Mouse (Mus musculus) neural tube, embryonic 13.5 days (tissue): ENCODE data around the gene Magi2. TPM values are rescaled to one million over a fixed set of nuclear protein-coding genes. Genes with fewer than 3 reads are reported as not detected.

ENCODE experiments used
- ATAC-seq: fragments of 200-750 bp; cut with Nextera tagmentation; 2 replicates; pipeline ENCODE4 v1.8.0; 2017; ENCODE audit warnings: low read depth, mild to moderate bottlenecking, moderate TSS enrichment, moderate library complexity
- H3K27ac ChIP-seq: fragments of 300-500 bp; sonication (generic); replicated peaks from 2 replicates; pipeline ENCODE4 v1.5.1; 2015; ENCODE audit warnings: moderate library complexity, mild to moderate bottlenecking, inconsistent platforms
- H3K27me3 ChIP-seq: fragments of 300-500 bp; sonication (generic); 2 replicates; pipeline ENCODE4 v1.6.1; 2015; ENCODE audit warnings: mild to moderate bottlenecking, inconsistent platforms
- H3K36me3 ChIP-seq: fragments of 300-500 bp; sonication (generic); 2 replicates; pipeline ENCODE4 v1.6.1; 2015; ENCODE audit warnings: mild to moderate bottlenecking, inconsistent platforms
- H3K4me1 ChIP-seq: fragments of 300-500 bp; sonication (generic); replicated peaks from 2 replicates; pipeline ENCODE4 v1.6.1; 2015; ENCODE audit warnings: inconsistent platforms
- H3K4me2 ChIP-seq: fragments of 300-500 bp; sonication (generic); 2 replicates; pipeline ENCODE4 v1.6.1; 2015; ENCODE audit warnings: inconsistent platforms, mild to moderate bottlenecking, moderate library complexity
- H3K4me3 ChIP-seq: fragments of 300-500 bp; sonication (generic); 2 replicates; pipeline ENCODE4 v1.5.1; 2015; ENCODE audit warnings: mild to moderate bottlenecking, inconsistent platforms
- H3K9ac ChIP-seq: fragments of 300-500 bp; sonication (generic); 2 replicates; pipeline ENCODE4 v1.6.1; 2015; ENCODE audit warnings: moderate library complexity, mild to moderate bottlenecking, inconsistent platforms
- H3K9me3 ChIP-seq: fragments of 300-500 bp; sonication (generic); 2 replicates; pipeline ENCODE4 v1.6.1; 2016; ENCODE audit warnings: inconsistent platforms
- WGBS: fragments of 180-500 bp; shearing (Covaris S2); methylation state at CpG from one replicate; pipeline ENCODE4 v1.1.7; 2015; 5-methylcytosine and 5-hydroxymethylcytosine counted together
- polyA plus RNA-seq: library from polyadenylated mRNA; unstranded; fragments of >200 nt; fragmentation: Nextera tagmentation; extraction: Ambion mirVana; gene quantifications from 2 replicates; pipeline ENCODE4 v1.2.1, GENCODE M21; 2015

The Magi2 gene
- polyA plus RNA-seq, 1 experiment from 2014 or later, result 23.1 TPM

GRCm38 (mm10) chr5:20606497-20606896, 1379.7 kb downstream of the Magi2 start:
- no peak overlapping the region for H3K9ac ChIP-seq

GRCm38 (mm10) chr5:20607503-20607902, 1380.7 kb downstream of the Magi2 start:
- Histone ChIP-seq H3K36me3 (peaks cover 39% of the 10 kb centered on the region), H3K4me1 (peaks cover 11% of the 10 kb centered on the region), H3K4me2 (no peak overlapping the region), H3K9ac (no peak overlapping the region), H3K27ac (no peak overlapping the region), H3K4me3 (no peak overlapping the region), H3K9me3 (no peaks in the 10 kb centered on the region), H3K27me3 (no peaks in the 10 kb centered on the region)
- 81% methylated on average over 1 of the region's 1 CpGs for WGBS
- no peak for ATAC-seq

More at GRCm38 (mm10) chr5:20606497-20606896, 1379.7 kb downstream of the Magi2 start:
- no peaks in the 10 kb centered on the region for H3K27me3 ChIP-seq
- H3K27ac ChIP-seq, result no peak overlapping the region
- H3K4me2 ChIP-seq, result no peak overlapping the region
- ATAC-seq, result no peak
- peaks cover 34% of the 10 kb centered on the region for H3K36me3 ChIP-seq
- H3K4me3 ChIP-seq, result no peak overlapping the region
- peaks cover 11% of the 10 kb centered on the region for H3K4me1 ChIP-seq
- WGBS, result 75% methylated on average over 5 of the region's 5 CpGs
- H3K9me3 ChIP-seq, result no peaks in the 10 kb centered on the region

GRCm38 (mm10) chr5:20609206-20609935, 1382.5 kb downstream of the Magi2 start:
- ATAC-seq, result peak; percentile 49; the same call in 1 of the 2 replicates

DNA sequence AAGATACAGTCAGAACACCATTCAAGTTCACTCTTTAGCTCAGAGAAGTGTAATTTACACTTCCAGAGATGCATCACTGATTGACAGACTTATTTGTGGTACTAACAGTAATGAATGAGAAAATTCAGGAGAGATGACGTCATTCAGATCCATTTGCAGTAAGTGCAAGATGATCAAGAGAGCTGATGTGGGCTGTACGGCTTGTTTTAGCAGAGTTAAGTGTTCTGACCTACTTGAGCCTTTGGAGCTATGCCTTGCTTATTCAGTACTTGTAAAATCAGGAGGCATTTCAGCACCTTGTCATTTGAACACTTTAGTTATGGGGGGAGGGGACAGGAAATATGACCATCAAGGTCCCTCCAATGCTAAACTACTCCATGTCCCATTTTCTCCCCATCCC, 1383.8 kb downstream of the Magi2 start:
- H3K36me3 ChIP-seq, result peaks cover 39% of the 10 kb centered on the region
- no peak overlapping the region for H3K27ac ChIP-seq
- no peak for ATAC-seq
- H3K4me3 ChIP-seq, result no peak overlapping the region
- no peaks in the 10 kb centered on the region for H3K27me3 ChIP-seq
- WGBS, result 84% methylated on average over 2 of the region's 2 CpGs
- H3K9me3 ChIP-seq, result no peaks in the 10 kb centered on the region
- H3K9ac ChIP-seq, result no peak overlapping the region
- no peaks in the 10 kb centered on the region for H3K4me1 ChIP-seq
- no peak overlapping the region for H3K4me2 ChIP-seq

More at GRCm38 (mm10) chr5:20609206-20609935, 1382.5 kb downstream of the Magi2 start:
- Histone ChIP-seq H3K4me3 (no peak overlapping the region), H3K27me3 (no peaks in the 10 kb centered on the region), H3K4me1 (peaks cover 1% of the 10 kb centered on the region; the same call in 1 of the 2 replicates), H3K4me2 (no peak overlapping the region), H3K9ac (no peak overlapping the region), H3K36me3 (peaks cover 40% of the 10 kb centered on the region), H3K9me3 (no peaks in the 10 kb centered on the region), H3K27ac (no peak overlapping the region)
- WGBS, result 87% methylated on average over 12 of the region's 12 CpGs

GRCm38 (mm10) chr5:20612616-20613015, 1385.8 kb downstream of the Magi2 start:
- 94% methylated on average over 9 of the region's 9 CpGs for WGBS
- ATAC-seq, result no peak

DNA sequence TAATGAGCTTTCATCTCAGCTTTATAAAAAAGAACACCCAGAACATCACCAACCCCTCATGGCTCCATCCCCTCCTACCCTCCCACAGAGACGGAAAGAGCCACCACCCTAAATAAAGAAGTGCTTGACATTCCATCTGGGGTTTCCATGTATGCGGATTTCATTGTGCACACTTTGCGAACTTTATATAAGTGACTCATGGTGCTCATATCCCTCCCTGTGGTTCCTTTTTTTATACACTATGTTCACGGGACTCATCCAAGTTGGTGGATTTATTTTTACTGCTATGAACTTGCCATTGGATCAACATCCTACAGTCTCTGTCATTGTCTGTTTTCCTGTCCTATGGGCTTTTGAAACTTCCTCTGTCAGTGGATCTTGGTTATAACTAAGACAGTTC, 1388.1 kb downstream of the Magi2 start:
- 88% methylated on average over 4 of the region's 4 CpGs for WGBS
- H3K4me1 ChIP-seq, result no peaks in the 10 kb centered on the region
- no peak overlapping the region for H3K4me2 ChIP-seq
- no peaks in the 10 kb centered on the region for H3K9me3 ChIP-seq
- ATAC-seq, result no peak
- H3K9ac ChIP-seq, result no peak overlapping the region
- H3K27me3 ChIP-seq, result no peaks in the 10 kb centered on the region
- no peak overlapping the region for H3K4me3 ChIP-seq
- no peak overlapping the region for H3K27ac ChIP-seq
- H3K36me3 ChIP-seq, result peaks cover 27% of the 10 kb centered on the region

More at GRCm38 (mm10) chr5:20612616-20613015, 1385.8 kb downstream of the Magi2 start:
- Histone ChIP-seq H3K4me3 (no peak overlapping the region), H3K27me3 (no peaks in the 10 kb centered on the region), H3K36me3 (peaks cover 39% of the 10 kb centered on the region), H3K27ac (no peak overlapping the region), H3K4me1 (no peaks in the 10 kb centered on the region), H3K9me3 (no peaks in the 10 kb centered on the region), H3K9ac (no peak overlapping the region), H3K4me2 (no peak overlapping the region)

DNA sequence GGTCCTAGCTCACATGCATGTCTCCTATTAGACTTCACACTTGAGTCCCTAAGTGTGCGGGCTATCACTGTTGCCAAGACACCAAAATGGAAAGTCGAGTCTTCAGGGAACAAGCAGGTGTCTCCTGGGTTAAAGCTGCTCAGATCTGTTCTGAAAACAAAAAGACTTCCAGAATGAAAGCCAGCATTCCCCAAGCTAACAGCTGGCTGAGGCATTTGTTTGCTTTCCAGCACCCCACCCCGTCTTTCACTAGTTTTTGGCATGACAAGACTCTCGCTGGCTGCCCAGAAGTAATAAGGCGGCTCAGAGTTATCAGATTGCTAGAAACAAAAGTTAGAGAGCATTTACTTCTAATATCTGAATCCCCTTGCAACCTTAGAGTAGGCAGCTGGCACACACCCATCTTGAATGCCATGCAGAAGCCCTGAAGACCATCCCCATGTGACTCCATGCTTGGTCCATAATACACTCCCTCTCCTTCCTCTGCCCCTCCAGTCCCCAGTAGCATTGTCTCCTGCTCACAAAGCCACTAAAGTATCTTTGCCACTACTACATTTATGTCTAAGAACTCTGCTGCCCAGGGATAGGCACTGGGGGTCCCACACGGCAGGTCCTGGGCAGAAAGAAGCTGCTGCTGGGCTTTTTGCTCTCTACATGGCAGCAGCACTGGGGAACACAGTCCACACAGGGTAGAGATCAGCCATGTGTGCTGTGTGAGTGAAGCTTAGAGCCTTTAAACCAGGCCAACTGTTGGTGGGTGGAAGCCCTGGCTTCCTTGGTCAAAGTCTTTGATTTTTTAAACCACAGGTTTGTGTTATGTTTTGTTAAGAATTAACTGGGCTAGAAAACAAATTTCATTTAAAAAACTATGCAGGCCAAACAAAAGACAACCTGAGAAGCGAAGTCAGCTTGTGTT, 1394.0 kb downstream of the Magi2 start:
- H3K4me2 ChIP-seq, result no peak overlapping the region
- H3K36me3 ChIP-seq, result no peaks in the 10 kb centered on the region
- no peak overlapping the region for H3K9ac ChIP-seq
- H3K9me3 ChIP-seq, result no peaks in the 10 kb centered on the region
- no peak overlapping the region for H3K4me3 ChIP-seq
- ATAC-seq, result no peak
- H3K4me1 ChIP-seq, result peaks cover 11% of the 10 kb centered on the region
- H3K27ac ChIP-seq, result no peak overlapping the region
- 82% methylated on average over 7 of the region's 7 CpGs for WGBS
- H3K27me3 ChIP-seq, result no peaks in the 10 kb centered on the region

DNA sequence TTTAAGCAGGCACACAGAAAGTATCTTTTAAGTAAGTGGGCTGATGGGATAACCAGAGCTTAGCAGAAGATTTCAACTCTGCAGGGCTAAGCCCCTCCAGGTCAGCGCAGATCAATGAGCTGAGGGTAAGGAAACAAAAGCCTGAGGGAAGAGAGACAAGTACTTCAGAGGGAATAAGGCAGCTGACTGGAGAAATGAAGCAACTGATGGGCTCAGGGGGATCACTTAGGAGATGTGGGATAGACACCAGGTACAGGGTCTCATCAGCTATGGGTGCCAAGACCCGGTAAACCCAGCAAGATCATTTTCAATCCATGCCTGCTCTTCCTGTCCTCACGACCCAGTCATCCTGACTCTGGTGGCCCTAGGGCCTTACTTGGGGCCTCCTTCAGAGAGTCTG, 1395.6 kb downstream of the Magi2 start:
- ATAC-seq, result no peak
- Histone ChIP-seq H3K27me3 (no peaks in the 10 kb centered on the region), H3K4me3 (no peak overlapping the region), H3K9ac (no peak overlapping the region), H3K27ac (no peak overlapping the region), H3K4me1 (peaks cover 11% of the 10 kb centered on the region), H3K4me2 (no peak overlapping the region), H3K9me3 (no peaks in the 10 kb centered on the region), H3K36me3 (no peaks in the 10 kb centered on the region)
- 79% methylated on average over 3 of the region's 3 CpGs for WGBS

GRCm38 (mm10) chr5:20622837-20623573, 1396.2 kb downstream of the Magi2 start:
- Histone ChIP-seq H3K4me1 (peaks cover 11% of the 10 kb centered on the region), H3K4me2 (no peak overlapping the region), H3K27me3 (no peaks in the 10 kb centered on the region), H3K27ac (no peak overlapping the region), H3K9ac (no peak overlapping the region), H3K9me3 (no peaks in the 10 kb centered on the region), H3K36me3 (no peaks in the 10 kb centered on the region), H3K4me3 (no peak overlapping the region)
- ATAC-seq, result no peak
- 59% methylated on average over 10 of the region's 10 CpGs for WGBS

DNA sequence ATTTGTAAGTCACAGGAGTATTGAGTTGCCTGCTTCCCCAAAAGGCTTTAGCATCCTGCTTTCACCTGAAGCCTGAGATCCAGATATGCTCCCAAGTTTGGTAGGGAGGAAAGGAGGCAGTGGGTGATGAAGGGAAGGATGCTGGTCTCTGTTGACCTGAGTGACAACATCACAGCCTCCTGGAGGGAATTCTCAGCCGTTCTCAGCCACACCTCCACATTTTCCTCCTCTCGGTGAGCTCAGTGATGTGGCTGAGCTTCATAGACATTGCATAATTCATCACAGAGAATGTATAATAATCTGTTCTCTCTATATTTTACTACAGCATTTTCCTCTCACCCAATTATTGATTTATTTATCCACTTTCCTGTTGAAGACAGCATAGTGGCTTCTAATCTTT, 1398.3 kb downstream of the Magi2 start:
- H3K27ac ChIP-seq, result no peak overlapping the region
- no peaks in the 10 kb centered on the region for H3K9me3 ChIP-seq
- H3K4me2 ChIP-seq, result no peak overlapping the region
- no peak for ATAC-seq
- H3K4me1 ChIP-seq, result peaks cover 11% of the 10 kb centered on the region
- no peaks in the 10 kb centered on the region for H3K27me3 ChIP-seq
- no peak overlapping the region for H3K9ac ChIP-seq
- H3K4me3 ChIP-seq, result no peak overlapping the region
- 74% methylated on average over 2 of the region's 2 CpGs for WGBS
- H3K36me3 ChIP-seq, result no peaks in the 10 kb centered on the region

- Histone ChIP-seq H3K4me2 (no peak overlapping the region), H3K4me1 (peaks cover 9% of the 10 kb centered on the region), H3K4me3 (no peak overlapping the region), H3K9me3 (no peaks in the 10 kb centered on the region), H3K27ac (no peak overlapping the region), H3K27me3 (no peaks in the 10 kb centered on the region), H3K9ac (no peak overlapping the region), H3K36me3 (no peaks in the 10 kb centered on the region)
- 74% methylated on average over 4 of the region's 4 CpGs for WGBS
- peak; percentile 32; the same call in 1 of the 2 replicates for ATAC-seq
Measured at GRCm38 (mm10) chr5:20628954-20629601, 1402.2 kb downstream of the Magi2 start.
